Mouse (Mus musculus) brain, embryonic 14.5 days (tissue): ENCODE results near the gene Msmo1.

Experiments used
- CTCF ChIP-seq: fragments of 200-500 bp; IDR thresholded peaks from 2 replicates; pipeline ENCODE4 v1.5.1; 2012; ENCODE audit warnings: inconsistent platforms, mild to moderate bottlenecking, moderate library complexity, borderline replicate concordance; ENCODE audit not compliant: insufficient read depth, insufficient read length; ENCODE audit errors: extremely low read depth
- POLR2A ChIP-seq: fragments of 200-500 bp; IDR thresholded peaks from 2 replicates; pipeline ENCODE4 v1.6.1; 2012; ENCODE audit warnings: mild to moderate bottlenecking, inconsistent platforms, borderline replicate concordance; ENCODE audit not compliant: poor library complexity, insufficient read depth, insufficient read length, severe bottlenecking; ENCODE audit errors: extremely low read depth

GRCm38 (mm10) chr8:64676381-64676780 lies 57.2 kb downstream of the Msmo1 start:
- TF ChIP-seq CTCF (no peak), POLR2A (no peak)
